Mouse (Mus musculus) gastrocnemius, adult 2 months (tissue): ENCODE measurements at regions not wholly inside any gene's neighbourhood (a gene's known extent, or its start where the extent isn't known, plus 50 kb on each side); places are given as distances from the start of the nearest gene placed in this dataset.

Source experiments
- DNase-seq: peaks from one replicate; pipeline ENCODE4 v3.0.0; 2022
- H3K27ac ChIP-seq: fragments of 200-600 bp; 2 replicates; pipeline ENCODE4 v1.8.1; 2022; ENCODE audit warnings: mild to moderate bottlenecking
- H3K4me3 ChIP-seq: fragments of 200-600 bp; 2 replicates; pipeline ENCODE4 v1.8.1; 2022; ENCODE audit warnings: mild to moderate bottlenecking, moderate library complexity
- CTCF ChIP-seq: fragments of 200-600 bp; IDR thresholded peaks from 2 replicates; pipeline ENCODE4 v1.8.1; 2022; ENCODE audit warnings: antibody characterized with exemption, mild to moderate bottlenecking, moderate library complexity
- intact Hi-C: fragments of 180-260 bp; cut with DNase I; formaldehyde crosslinking; loops from one replicate; pipeline ENCODE4 v1.15.1; 2025

- Histone ChIP-seq H3K27ac (no peak overlapping the region), H3K4me3 (no peak overlapping the region)
- DNase-seq: no peak
- TF ChIP-seq CTCF: no peak
- intact Hi-C loops: no loop called here
Observed at GRCm38 (mm10) chr13:40574981-40575745, 163.0 kb downstream of the Tfap2a start.

DNA sequence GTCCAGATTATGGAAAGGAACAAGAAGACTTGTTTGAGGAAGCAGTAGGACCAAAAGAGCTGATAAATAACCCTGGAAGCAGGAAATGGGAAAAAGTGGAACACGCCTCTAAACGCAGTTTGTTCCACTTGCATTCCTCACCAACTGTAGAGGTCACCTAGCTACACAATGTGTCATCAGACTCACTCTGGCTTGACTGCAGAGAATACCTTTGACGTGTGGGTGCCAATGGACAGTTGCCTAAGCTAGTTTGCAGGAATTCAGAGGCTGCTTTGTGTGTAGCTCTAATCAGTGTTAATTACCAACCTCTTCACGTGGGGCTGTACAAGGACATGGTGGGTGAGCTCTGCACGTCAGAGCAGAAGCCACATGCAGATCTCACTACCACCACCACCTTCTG, 168.7 kb downstream of the Tfap2a start:
- DNase-seq: no peak

GRCm38 (mm10) chr13:40567821-40568220, 170.4 kb downstream of the Tfap2a start:
- DNase-seq: no peak
- TF ChIP-seq CTCF: no peak
- Histone ChIP-seq H3K27ac (no peak overlapping the region), H3K4me3 (no peak overlapping the region)
- intact Hi-C loops: no loop called here

More for the DNA sequence above, 168.7 kb downstream of the Tfap2a start:
- Histone ChIP-seq H3K4me3 (no peak overlapping the region), H3K27ac (no peak overlapping the region)
- intact Hi-C loops: no loop called here
- TF ChIP-seq CTCF: no peak

GRCm38 (mm10) chr13:40564351-40564750, 173.8 kb downstream of the Tfap2a start:
- H3K4me3 ChIP-seq: no peak overlapping the region
- intact Hi-C loops: no loop called here
- no peak for DNase-seq
- no peak for TF ChIP-seq CTCF
- no peak overlapping the region for H3K27ac ChIP-seq

- TF ChIP-seq CTCF: no peak
- Histone ChIP-seq H3K4me3 (no peak overlapping the region), H3K27ac (no peak overlapping the region)
- intact Hi-C loops: no loop called here
- no peak for DNase-seq
Observed at GRCm38 (mm10) chr13:40554368-40554767, 183.8 kb downstream of the Tfap2a start.

DNA sequence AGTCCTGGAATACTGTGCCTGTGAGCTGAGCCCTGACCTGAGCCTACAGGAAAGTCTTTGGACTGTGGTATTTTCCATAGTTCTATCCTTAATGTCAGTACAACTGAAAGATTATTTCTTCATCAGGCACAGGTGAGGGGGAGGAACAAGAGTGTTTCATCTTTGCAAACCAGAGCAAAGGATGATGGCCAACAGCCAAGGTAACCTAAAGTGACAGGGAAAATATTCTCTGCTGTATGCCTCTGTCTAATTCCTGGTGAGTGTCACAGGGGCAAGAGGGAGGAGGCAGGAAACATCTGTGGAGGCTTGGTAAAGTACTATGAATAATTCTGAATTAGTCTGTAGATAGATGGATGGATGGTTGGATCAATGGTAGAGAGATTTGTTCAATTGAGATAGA, 164.3 kb upstream of the Ofcc1 start:
- no peak for DNase-seq
- TF ChIP-seq CTCF: no peak
- intact Hi-C loops: no loop called here
- Histone ChIP-seq H3K4me3 (no peak overlapping the region), H3K27ac (no peak overlapping the region)

DNA sequence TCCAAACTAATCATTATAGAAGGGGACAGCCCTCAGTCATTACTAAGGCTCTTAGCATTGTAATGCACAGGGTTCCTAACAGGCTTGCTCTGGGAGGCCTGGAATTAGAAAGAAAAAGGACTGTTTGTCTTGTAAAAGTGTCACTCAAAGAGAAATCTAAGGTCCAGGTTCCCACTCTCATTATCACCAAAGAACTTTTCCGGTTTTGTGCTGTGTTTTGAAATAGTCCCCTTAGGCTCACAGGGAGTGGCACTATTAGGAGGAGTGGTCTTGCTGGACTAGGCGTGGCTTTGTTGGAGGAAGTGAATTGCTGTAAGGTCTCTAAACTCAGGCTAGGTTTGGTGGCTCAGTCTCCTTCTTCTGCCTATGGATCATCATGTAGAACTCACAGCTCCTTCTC, 161.9 kb upstream of the Ofcc1 start:
- H3K27ac ChIP-seq: no peak overlapping the region
- TF ChIP-seq CTCF: no peak
- H3K4me3 ChIP-seq: no peak overlapping the region
- no peak for DNase-seq
- intact Hi-C loops: no loop called here

GRCm38 (mm10) chr13:40518180-40518579, 156.9 kb upstream of the Ofcc1 start:
- Histone ChIP-seq H3K27ac (no peak overlapping the region), H3K4me3 (no peak overlapping the region)
- intact Hi-C loops: no loop called here
- TF ChIP-seq CTCF: no peak
- DNase-seq: no peak

- H3K27ac ChIP-seq: no peak overlapping the region
- DNase-seq: no peak
- no peak overlapping the region for H3K4me3 ChIP-seq
- TF ChIP-seq CTCF: no peak
- intact Hi-C loops: no loop called here
Observed at GRCm38 (mm10) chr13:40509290-40509689, 148.0 kb upstream of the Ofcc1 start.

DNA sequence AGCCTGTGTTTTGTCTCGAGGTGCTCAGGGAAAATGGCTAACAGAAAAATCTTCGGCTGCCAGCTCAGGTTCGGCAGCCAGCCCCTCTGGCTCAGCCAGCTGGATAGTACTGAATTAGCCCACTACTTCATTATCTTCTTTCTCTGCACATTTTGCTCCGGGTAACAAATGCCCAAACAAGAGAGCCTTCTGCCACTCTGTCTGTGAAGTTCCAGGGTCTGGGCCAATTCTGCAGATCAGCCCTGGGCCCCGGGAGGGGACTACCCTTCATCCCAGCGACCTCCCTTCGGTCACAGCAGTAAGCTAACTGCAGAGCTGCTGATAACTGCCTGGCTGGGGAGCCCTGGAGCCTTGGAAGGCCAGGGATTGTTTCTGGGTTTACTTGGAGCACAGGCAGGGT, 119.6 kb upstream of the Ofcc1 start:
- intact Hi-C loops: no loop called here
- no peak for TF ChIP-seq CTCF
- Histone ChIP-seq H3K27ac (no peak overlapping the region), H3K4me3 (no peak overlapping the region)
- no peak for DNase-seq

- Histone ChIP-seq H3K4me3 (no peak overlapping the region), H3K27ac (no peak overlapping the region)
- intact Hi-C loops: no loop called here
- TF ChIP-seq CTCF: no peak
- DNase-seq: no peak
Observed at GRCm38 (mm10) chr13:40472683-40473082, 111.4 kb upstream of the Ofcc1 start.

GRCm38 (mm10) chr13:40469162-40469561, 107.9 kb upstream of the Ofcc1 start:
- intact Hi-C loops: no loop called here
- no peak for DNase-seq
- no peak overlapping the region for H3K4me3 ChIP-seq
- no peak overlapping the region for H3K27ac ChIP-seq
- TF ChIP-seq CTCF: no peak

- no peak for TF ChIP-seq CTCF
- no peak overlapping the region for H3K4me3 ChIP-seq
- intact Hi-C loops: no loop called here
- DNase-seq: no peak
- H3K27ac ChIP-seq: no peak overlapping the region
Observed at GRCm38 (mm10) chr13:40453360-40453759, 92.1 kb upstream of the Ofcc1 start.

- no peak overlapping the region for H3K4me3 ChIP-seq
- no peak overlapping the region for H3K27ac ChIP-seq
- TF ChIP-seq CTCF: no peak
- intact Hi-C loops: no loop called here
- DNase-seq: no peak
Observed at GRCm38 (mm10) chr13:40429831-40430230, 68.6 kb upstream of the Ofcc1 start.

GRCm38 (mm10) chr13:40423051-40423450, 61.8 kb upstream of the Ofcc1 start:
- DNase-seq: no peak
- intact Hi-C loops: no loop called here
- no peak for TF ChIP-seq CTCF
- H3K27ac ChIP-seq: no peak overlapping the region
- no peak overlapping the region for H3K4me3 ChIP-seq
